Mouse (Mus musculus): ENCODE data around the gene Cep57l1.

GRCm38 (mm10) chr10:41746554-41746953, 63.1 kb downstream of the Cep57l1 start:
- no peak for TF ChIP-seq POLR2A (IDR thresholded peaks at IDR 0.05; ENCODE audit: borderline replicate concordance, low read depth, low read length)
- TF ChIP-seq CTCF (IDR thresholded peaks at IDR 0.05; ENCODE audit: low read depth, low read length) = no peak
